Mouse (Mus musculus) CD8-positive naive resting alpha-beta T cell, adult 2 months (primary cell): Measurements from ENCODE around the gene 2310009B15Rik.

Experiments
- DNase-seq, 2 experiments: peaks; one replicate each; pipeline ENCODE4 v3.0.0; 2022; ENCODE audit warnings: low read depth in 2 of 2, low spot score in 2 of 2

Gene 2310009B15Rik

DNA sequence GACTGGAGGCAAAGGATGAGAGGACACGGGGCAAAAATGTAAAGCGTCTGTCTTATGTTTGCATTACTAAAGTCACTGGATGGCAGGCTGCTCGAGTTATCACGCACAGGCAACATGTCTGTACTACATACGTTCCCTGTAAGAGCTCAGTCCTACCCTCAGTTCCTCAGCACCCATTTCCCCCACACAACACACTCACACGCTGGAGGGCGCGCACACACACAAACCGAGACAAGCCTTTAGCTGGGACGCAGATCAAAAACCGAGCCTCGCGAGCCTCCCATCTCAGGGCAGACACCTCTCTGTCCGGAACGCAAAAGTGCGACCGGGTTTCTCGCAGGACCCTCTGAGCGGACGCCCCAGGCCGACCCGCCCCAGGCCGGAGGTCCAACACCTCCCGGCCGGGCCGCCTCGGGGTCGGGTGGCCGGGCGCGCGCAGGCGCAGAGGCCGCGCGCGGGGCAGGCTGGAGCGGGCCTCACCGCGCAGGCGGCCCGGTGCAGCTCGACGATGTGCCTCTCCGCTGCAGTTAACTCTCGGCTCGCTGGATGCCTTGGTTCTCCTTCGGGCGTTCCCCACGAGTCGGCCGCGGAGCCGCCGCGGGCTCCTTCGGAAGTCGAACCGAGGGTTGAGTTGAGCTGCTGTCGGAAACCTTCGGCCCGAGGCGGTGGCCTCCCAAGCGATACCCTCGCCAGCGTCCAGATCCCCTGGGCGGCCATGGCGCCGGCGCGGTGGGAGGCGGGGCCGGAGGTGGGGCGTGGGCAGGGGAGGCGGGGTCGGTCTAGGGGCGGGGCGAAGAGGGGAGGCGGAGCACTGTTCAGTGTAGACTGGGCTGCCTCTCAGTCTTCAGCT lies at the start of gene 2310009B15Rik:
TSS of gene 2310009B15Rik (minus strand) at position 752 of the 850 bp plus-strand sequence.
- DNase-seq: peak; percentile 70 to 77

DNA sequence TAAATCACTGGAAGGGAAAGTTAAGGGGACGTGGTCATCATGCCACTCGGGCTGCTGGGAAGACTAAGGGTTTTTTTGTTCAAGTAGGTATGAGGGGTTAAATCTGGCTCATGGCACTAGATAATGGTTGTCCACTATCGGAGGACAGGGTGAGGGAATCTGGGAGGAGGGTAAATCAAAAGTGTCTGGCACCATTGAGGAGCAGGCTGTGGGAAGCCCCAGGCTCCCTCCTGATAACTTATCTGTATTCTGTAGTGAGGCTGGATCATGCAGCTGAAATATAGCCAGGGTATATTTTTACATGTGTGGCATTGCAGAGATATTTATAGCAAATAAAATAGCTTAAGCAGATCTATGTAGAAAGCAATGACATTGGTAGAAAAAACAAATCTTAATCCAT lies 49.6 kb upstream of the 2310009B15Rik start:
- DNase-seq: no peak

DNA sequence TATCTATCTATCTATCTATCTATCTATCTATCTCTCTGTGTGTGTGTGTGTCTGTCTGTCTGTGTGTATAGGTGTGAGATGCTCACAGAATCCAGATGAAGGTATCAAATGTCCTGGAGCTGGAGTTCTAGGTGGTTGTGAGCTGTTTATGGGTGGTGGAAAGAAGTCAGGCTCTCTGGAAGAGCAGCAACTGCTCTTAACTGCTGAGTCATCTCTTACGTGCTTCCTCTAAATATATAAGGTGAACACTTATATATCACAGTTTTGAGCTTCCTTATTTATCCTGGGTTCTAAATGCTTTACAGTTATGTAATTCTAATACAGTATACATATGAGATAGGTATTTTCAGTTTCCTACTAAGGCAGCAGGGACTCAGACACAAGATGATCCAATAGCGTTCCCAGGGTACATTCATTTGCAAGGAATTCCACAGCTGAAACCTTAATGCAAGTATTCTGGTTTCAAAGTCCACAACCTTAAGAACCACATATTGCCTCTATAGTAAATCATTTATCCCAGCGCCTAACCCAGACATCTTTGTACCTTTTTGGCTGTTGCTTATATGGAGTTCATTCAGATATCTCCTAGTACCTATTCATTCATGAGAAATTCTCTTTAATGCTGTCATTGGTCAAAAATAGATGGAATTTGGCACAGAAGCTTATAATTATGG lies 48.6 kb upstream of the 2310009B15Rik start:
- no peak for DNase-seq

DNA sequence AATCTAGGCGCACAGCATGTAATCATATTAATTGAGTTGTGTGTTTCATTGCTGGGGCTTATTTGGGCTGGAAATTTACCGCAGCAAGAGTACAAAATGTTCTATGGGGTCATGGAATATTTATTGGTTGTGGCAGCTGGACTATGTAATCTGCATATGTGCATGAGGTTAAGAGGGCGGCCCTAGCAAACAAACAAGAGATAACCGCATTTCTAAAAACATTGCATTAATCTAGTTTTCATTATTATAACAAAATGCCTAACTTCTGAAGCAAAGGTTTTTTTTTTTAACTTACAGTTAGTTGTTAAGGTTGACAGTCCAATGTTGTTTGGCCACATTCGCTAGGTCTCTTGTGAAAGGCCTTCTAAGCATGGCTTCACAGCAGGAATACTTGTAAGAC lies 47.2 kb upstream of the 2310009B15Rik start:
- no peak for DNase-seq

DNA sequence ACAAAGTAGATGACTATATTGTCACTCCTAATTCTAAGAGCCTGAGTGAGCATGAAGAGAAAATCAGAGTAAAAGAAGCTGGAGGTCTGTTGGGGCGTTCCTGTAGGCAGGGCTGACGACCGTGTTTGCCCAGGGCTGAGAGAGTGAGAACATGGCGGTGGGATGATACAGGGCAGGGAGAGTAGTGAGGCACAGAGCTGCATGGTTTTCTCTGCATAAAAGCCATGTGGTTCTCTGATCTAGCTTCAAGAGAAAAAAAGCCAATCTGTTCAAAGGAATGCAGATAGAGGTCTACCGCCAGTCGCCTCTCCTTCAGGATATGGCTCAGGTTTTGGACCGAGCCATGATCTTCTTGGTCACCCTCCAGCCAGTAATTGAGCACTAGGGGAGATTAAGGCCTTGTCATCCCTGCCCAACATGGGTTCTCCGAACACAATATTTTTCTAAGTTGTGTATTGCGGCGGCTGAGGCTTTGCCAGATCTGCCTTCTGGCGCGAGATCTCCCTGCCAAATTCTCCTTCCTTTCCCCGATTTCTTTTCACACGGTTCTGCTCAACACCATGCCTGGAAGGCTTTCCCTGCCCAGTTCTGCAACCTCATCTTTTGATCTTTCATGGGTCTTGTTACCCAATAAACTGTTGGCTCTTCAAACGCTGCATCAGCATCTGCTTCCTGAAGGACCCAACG lies 44.9 kb upstream of the 2310009B15Rik start:
- DNase-seq: no peak

DNA sequence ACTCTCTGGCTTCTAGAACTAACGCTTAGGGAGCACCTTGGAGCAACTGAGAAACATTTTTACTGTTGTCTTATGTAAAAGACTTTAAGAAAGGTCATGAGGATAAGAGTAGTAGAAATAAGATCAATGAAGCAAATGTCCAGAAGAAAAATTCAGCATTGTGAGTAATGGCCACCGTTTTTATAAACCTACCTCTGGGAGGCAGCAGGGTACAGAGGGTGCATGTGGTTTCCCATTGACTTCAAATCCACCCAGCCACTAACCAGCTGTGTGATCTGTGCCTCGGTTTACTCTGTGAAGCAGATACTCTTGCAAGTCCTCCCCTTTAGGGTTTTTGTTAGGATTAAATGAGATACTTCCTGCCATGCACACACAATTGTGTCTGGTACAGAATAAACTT lies 39.4 kb upstream of the 2310009B15Rik start:
- no peak for DNase-seq

DNA sequence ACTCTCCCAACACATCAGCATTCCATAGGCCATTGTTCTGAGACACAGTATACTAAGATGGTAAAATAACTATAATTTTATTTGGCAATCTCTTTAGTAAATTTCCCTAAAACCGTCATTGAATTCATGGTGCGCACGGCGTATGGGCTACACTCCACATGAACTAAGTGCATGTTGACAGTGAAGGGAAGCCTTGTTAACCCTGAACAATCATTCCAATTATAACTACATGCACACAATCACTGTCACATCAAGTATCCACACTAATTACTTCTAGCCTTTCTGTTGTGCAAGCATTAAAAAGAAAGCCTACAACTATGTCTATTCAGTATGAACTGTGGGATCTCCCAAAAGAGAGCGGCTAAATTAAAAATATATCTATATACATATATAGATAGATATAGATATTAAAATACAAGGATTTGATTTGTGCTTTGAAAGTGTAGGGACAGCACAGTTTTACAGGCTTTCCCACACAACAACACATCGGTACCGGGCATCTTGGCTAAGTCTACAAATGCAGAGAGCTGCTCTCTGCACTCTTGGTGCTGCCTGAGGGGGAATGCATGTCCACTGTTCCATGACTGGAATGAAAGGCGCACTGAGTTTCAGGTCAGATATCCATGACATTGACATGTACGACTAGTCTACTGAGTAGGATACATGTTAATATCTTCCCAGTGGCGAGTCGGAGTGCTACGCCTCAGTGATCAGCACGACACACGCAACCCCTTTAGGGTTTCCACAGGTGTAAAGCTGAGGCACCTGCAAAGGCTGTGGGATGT lies 21.0 kb upstream of the 2310009B15Rik start:
- DNase-seq: no peak

DNA sequence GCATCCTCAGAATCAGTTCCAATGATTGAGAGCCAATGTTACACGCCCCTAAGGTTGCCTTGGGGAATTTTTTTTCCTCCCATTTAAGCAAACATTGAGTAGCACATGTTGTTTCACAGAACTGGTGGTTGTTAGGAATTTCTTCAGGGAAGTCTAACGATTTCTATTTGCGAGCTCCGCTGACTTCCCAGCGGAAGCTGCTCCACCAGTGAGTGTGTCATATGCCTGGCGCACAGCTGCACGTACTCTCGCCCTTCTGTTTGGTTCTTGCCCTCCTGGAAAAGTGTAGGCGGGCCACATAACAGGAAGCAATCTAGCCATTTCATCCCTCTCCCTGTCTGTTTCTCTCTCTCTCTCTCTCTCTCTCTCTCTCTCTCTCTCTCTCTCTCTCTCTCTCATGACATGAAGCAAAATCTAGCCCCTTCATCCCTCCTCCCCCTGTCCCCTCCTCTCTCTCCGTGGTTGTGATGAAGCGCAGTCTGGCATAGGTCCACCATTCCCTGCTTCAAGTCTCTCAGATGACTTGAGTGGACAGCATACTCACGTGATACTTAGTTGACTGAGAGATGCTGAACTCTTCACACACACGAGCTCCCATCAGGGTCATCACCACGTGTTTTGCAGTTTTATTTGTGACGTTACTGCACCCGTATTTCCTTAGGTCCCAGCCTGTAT lies 19.9 kb upstream of the 2310009B15Rik start:
- DNase-seq: no peak

DNA sequence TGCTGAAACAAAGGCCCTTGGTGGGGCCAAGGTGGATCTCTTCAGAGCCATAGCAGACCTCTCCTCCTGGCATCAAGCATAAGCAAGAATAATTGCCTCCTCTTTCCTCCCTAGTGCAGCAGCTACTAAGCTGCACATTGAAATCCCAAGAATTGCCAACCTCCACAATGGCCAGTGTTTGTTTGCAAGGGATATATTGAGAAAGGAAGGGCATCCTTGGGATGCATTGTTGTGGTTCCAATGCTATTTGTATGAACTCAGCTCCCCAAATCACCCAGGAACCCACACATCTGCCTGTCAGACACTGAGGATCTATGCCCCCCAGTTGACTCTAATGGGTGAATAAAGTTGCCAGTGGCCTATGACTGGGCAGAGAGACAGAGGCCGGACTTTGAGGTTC lies 5.8 kb downstream of the 2310009B15Rik start:
- DNase-seq: no peak

DNA sequence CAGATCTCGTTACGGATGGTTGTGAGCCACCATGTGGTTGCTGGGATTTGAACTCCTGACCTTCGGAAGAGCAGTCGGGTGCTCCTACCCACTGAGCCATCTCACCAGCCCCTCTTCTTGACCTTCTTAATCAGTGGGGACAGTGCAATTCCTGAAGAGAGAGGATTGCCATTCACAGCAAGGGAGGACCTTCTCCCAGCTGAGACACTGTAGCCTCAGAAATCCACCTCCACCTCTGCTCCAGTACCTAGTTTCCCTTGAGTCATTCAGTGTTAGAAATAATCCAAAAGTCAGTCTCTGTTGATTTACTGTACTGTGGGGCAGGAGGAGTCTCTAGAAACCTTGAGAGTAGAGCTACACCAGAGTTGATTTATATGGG lies 6.5 kb downstream of the 2310009B15Rik start:
- DNase-seq: no peak

DNA sequence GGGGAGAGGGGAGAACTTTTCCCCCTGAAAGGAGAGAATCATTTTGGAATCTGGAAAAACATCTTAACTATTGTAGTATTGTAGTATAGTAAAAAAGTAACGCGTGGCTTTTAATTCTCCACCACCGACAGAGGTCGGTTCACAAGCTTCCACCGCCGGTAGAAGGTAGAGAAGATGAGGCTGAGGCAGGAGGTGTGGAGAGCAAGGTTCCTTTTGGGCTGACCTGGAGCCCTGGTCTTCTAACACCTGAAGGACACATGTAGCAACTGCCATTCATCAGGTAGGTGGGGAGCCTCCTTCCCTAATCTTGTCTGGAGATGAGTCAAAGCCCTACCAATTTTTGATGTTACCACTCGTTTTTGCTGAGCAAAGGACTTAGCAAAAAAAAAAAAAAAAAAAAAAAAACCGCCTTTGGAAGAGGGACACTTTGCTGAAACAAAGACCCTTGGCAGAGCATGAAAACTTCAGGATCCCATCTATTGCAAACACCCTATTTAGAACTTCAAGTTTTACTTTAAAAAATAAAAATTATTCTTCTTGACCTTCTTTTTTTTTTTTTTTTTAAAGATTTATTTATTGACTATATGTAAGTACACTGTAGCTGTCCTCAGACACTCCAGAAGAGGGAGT lies 7.0 kb downstream of the 2310009B15Rik start:
- DNase-seq: no peak

DNA sequence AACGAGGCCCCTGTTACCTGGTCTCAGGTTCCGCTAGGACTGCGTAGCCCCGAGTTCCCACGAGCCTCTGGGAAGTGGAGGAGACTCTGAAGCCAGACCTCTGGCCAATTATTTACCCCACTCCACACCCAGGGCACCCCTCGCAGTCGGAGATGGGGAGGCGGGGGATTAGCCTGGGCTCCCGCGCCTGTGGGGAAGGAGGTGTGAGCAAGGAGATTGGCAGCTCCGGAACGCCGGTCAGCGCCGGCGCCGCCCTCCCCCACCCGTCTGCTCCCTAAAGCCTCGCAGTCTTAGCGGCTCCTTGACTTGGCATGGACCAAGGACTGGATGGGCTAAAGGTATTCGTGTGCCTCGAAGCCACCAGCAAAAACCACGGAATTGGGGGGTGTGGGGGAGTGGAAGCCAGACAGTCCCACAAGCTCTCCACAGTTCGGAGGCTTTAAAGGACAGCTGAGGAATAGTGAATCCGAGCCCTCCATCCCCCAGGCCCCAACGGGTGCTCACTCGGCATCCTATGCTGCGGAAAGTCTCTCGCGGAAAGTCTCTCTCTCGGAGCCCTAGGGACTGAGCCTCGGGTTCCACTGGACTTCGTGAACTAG lies 8.0 kb downstream of the 2310009B15Rik start, which contains the start of gene Lhx9:
TSS of gene Lhx9 (minus strand) at position 67 of the 599 bp plus-strand sequence.
- no peak for DNase-seq

DNA sequence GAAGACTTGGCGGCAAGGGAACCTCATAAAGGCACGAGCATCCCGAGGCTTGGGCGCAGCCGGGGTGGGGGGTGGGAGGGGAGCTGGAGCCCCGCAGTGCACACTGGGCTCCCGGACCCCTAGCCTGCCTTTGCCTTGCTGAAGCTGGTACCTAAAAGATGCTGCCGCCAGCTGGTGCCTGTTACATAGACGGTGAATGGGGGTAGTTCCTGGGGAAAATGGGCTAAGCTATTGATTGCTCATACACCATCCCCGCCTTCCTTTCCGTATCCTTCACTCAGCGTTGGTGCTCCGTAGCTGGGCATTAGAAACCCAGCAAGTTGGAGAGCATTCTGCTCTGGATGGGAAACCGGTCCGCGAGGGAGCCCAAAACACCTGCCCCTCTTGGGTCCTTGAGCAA lies 8.6 kb downstream of the 2310009B15Rik start:
- no peak for DNase-seq

DNA sequence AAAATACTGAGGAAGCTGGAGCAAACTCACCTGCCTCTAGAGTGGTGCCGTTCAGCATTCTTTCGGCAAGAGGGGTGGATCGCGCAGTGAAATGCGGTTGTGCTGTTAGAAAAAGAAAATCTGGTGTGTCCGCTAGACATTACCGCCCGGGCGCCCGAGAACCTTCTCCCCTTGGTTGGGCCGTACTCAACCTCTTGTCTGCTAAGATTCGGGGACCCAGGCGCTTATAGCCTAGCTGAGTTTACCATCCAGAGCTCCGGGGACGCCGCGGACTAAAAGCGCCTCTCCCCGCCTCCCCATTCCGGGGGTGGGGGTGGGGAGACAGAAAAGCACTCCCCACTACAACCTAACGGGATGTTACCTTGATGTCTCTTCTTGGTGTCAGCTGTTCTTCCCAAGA lies 9.5 kb downstream of the 2310009B15Rik start:
- DNase-seq: no peak

DNA sequence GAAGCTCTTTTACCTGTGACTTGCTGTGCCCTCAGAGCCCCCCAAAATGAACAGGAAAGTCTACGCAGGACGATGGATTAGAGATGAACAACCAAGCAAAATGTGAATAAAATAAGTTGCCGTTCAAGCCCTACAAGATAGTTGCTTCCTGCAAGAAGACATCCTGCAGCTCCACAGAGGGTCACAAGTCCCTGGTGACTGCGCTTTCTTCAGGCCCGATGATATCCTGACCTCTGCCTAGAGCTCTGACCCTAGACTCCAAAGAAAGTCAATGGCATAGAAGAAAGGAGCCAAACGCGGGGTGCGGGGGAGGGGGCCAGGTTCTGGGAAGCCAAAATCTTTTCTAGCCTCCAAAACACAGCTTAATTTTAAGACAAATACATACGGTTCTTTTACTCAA lies 10.1 kb downstream of the 2310009B15Rik start:
- no peak for DNase-seq

DNA sequence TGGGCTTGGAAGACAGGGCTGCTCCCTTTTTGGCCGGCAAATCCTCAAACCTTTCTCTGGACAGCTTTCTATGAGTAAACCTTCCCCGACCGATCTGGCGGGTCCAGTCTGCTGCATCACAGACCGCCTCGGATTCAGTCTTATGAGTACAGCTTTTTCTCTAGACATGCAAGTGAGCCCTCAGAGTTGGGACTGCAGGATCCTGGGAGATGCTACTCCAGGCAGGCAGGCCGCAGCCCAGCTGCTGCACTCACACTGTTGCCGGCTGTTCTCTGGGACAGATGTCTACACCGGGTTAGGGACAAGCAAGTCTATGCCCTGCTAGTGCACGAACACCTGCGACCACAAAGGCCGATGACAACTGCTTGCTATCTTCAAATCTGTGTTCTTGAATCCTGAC lies 10.5 kb downstream of the 2310009B15Rik start:
- DNase-seq: no peak

DNA sequence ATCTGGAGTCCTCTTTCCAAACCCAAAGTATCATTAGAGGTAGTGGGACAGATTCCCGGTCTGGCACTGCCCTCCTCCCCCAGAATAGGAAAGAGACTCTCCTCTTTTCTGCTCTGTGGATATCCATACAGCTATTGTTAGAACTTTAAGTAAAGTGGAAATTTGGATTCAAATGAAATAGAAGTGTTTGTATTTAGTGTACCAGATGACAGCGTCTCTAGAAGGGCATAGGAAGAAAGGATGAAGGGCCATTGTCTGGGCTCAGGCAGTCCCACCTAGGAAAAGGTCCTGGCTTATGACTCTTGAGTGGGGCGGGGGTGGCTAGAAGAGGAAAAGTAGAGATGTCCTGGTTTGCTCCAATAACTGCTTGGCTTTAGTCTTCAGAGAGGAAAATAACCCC lies 11.2 kb downstream of the 2310009B15Rik start:
- DNase-seq: no peak

DNA sequence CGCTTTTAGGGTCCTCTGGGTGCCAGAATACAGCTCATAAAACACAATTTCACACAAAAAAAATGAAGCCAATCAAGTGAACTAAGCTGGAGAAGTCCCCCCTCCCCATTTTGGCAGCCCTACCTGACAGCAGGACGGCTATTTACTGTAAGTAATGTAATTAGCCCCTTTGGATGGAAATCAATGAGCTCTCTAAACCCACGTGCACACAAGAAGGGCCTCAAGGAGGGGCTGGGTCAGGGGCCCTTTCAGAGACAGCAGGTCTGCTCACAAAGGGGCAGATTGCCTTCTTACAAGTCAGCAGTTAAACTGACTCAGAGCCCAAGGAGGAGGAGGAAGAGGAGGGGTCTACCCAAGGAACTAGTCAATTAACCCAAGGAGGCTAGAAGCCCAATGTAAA lies 12.5 kb downstream of the 2310009B15Rik start:
- DNase-seq: no peak

DNA sequence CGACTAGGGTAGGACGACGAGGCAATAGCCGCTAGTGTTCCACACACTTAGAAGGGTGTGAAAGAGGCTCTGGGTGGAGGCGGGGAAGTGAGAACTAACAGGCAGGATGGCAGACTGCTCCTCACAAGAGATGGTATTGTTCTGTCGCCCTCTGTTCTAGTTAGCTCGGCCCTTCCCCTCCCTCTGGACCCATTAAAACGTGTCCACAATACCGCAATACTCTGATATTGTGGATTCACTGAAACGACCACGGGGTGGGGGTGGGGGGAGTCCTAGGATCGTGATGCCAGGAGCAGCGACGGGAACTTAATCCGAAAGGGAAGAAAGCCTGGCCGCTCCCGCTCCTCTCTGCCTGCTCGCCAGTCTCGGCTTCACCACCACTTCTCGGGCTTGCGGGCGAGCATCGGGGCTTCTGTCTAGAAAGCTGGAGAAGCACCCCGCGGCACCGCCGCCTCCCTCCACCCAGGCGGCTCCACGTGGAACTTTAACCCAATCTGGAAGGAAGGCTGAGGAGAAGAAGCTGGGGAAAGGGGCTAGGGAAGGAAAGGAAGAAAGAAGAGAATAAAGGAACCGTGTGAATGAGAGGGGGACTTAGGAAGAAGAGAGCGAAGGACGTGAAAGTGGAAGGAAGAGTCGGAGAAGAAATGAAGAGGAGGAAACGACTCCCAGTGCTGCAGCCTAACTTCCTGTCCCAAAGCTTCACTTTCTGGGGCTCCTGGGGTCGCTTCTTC lies 13.1 kb downstream of the 2310009B15Rik start:
- DNase-seq: no peak
